Mouse (Mus musculus) forebrain, embryonic 13.5 days (tissue): Measurements from ENCODE around the gene Ank2. TPM values are rescaled to one million over a fixed set of nuclear protein-coding genes. Genes with fewer than 3 reads are reported as not detected.
"Not testable (repeated sequence)": the region's sequence is repeated elsewhere in the genome, so short reads cannot be mapped to it uniquely, and the experiment has no call there.

Experiments
- ATAC-seq: fragments of 200-750 bp; cut with Nextera tagmentation; 2 replicates; pipeline ENCODE4 v1.8.0; 2017
- H3K27ac ChIP-seq: fragments of 300-500 bp; sonication (generic); 2 replicates; pipeline ENCODE4 v1.5.1; 2015; ENCODE audit warnings: inconsistent platforms, mild to moderate bottlenecking, moderate library complexity
- H3K27me3 ChIP-seq: fragments of 300-500 bp; sonication (generic); 2 replicates; pipeline ENCODE4 v1.6.1; 2015; ENCODE audit warnings: mild to moderate bottlenecking, inconsistent platforms
- H3K36me3 ChIP-seq: fragments of 300-500 bp; sonication (generic); 2 replicates; pipeline ENCODE4 v1.6.1; 2015; ENCODE audit warnings: mild to moderate bottlenecking, inconsistent platforms; ENCODE audit not compliant: poor library complexity, severe bottlenecking
- H3K4me1 ChIP-seq: fragments of 300-500 bp; sonication (generic); 2 replicates; pipeline ENCODE4 v1.6.1; 2015; ENCODE audit warnings: inconsistent platforms
- H3K4me2 ChIP-seq: fragments of 300-500 bp; sonication (generic); 2 replicates; pipeline ENCODE4 v1.6.1; 2015; ENCODE audit warnings: inconsistent platforms, mild to moderate bottlenecking, moderate library complexity
- H3K4me3 ChIP-seq: fragments of 300-500 bp; sonication (generic); 2 replicates; pipeline ENCODE4 v1.5.1; 2015; ENCODE audit warnings: mild to moderate bottlenecking, inconsistent platforms
- H3K9ac ChIP-seq: fragments of 300-500 bp; sonication (generic); 2 replicates; pipeline ENCODE4 v1.6.1; 2015; ENCODE audit warnings: mild to moderate bottlenecking, inconsistent platforms
- H3K9me3 ChIP-seq: fragments of 300-500 bp; sonication (generic); replicated peaks from 2 replicates; pipeline ENCODE4 v1.6.1; 2016; ENCODE audit warnings: inconsistent platforms
- WGBS: fragments of 180-500 bp; shearing (Covaris S2); methylation state at CpG from one replicate; pipeline ENCODE4 v1.1.7; 2015; 5-methylcytosine and 5-hydroxymethylcytosine counted together
- polyA plus RNA-seq: library from polyadenylated mRNA; unstranded; fragments of >200 nt; fragmentation: Nextera tagmentation; extraction: Ambion mirVana; gene quantifications from 2 replicates; pipeline ENCODE4 v1.2.1, GENCODE M21; 2015

The Ank2 gene
- polyA plus RNA-seq, 1 experiment from 2014 or later = 125 TPM

DNA sequence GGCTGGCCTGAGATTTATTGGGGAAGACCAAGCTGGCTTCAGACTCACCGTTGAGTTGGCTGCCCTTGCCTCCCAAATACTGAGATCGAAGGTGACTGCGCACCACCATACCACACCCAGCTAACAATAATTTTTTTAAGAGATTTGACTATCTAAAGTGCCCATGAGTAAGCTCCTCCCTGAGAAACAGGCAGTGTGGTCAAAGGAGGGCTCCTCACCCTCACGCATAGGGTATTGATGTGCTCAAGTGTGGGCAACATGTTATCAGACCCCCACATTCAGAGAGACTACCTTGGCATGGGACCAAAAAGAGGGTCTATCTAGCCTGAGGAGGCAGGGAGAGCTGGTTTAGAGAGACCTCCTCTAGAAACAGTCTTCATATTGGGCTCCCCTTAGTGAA lies 92.3 kb downstream of the Ank2 start:
- Histone ChIP-seq H3K27me3 (no peaks in the 10 kb centered on the region), H3K9ac (no peak overlapping the region), H3K4me2 (peak overlapping the region; percentile 75), H3K4me3 (peak overlapping the region; percentile 15), H3K4me1 (peaks cover 38% of the 10 kb centered on the region), H3K27ac (no peak overlapping the region), H3K36me3 (no peaks in the 10 kb centered on the region), H3K9me3 (no peaks in the 10 kb centered on the region)
- 92% methylated on average over 4 of the region's 4 CpGs for WGBS
- no peak for ATAC-seq

DNA sequence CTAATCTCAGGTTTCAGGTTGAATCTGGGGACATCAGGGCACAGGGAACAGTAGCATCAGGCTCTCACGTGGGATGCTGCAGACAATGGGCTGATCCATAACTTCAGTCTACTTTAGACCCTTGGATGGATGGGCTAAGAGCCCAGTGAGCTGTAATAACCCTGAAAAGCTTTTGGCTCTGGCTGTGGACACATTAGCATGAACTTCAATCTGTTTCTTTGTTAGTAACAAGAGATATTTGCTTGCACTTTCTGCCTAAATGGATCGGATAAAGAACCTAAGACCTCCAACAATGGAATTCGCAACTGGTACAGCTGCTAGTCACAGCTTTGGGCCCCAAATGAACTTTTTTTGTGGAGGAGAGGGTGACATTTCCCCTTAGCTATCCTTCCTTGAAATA lies 94.8 kb downstream of the Ank2 start:
- 18% methylated on average over 3 of the region's 3 CpGs for WGBS
- Histone ChIP-seq H3K4me3 (no peak overlapping the region), H3K36me3 (peaks cover 3% of the 10 kb centered on the region), H3K4me1 (peaks cover 44% of the 10 kb centered on the region), H3K9ac (no peak overlapping the region), H3K27me3 (no peaks in the 10 kb centered on the region), H3K27ac (peak overlapping the region; percentile 25; the same call in 1 of the 2 replicates), H3K9me3 (no peaks in the 10 kb centered on the region), H3K4me2 (peak overlapping the region; percentile 30)
- no peak for ATAC-seq

DNA sequence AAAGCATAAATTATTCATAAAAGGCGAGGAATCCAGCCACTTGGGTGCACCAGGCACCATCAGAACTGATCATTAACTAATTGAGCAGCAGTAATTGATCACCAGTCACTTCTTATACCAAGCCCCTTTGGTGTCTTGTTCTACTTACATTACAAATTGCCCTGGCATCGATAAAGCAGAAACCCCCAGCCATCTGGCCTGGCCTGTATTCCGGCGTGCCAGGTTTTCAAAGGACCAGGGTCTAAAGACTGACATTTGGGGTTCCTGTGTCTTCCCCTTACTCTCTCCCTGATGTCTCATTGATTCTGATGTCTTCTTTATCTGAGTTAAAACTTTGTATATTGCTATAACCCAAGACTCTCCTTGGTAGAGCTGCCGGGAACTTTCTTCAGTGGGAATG lies 98.2 kb downstream of the Ank2 start:
- Histone ChIP-seq H3K4me2 (no peak overlapping the region), H3K27me3 (no peaks in the 10 kb centered on the region), H3K9ac (no peak overlapping the region), H3K27ac (no peak overlapping the region), H3K4me1 (peaks cover 20% of the 10 kb centered on the region), H3K4me3 (no peak overlapping the region), H3K9me3 (no peaks in the 10 kb centered on the region), H3K36me3 (peaks cover 27% of the 10 kb centered on the region)
- ATAC-seq = no peak
- WGBS = 86% methylated on average over 5 of the region's 5 CpGs

DNA sequence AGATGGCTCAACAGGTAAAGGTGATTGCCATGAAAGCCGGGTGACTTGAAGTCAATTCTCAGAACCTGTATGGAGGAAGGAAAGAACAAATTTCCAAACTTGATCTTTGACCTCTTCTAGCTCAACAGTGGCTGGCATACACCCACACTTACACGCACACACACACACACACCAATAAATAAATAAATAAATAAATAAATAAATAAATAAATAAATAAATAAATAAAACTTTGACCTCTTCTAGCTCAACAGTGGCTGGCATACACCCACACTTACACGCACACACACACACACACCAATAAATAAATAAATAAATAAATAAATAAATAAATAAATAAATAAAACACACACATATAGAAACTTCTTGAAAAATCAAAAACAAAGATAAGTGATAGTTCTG lies 98.7 kb downstream of the Ank2 start:
- not testable (repeated sequence) for H3K4me3 ChIP-seq, H3K27ac ChIP-seq, H3K9me3 ChIP-seq, H3K27me3 ChIP-seq, H3K9ac ChIP-seq, H3K4me2 ChIP-seq
- Histone ChIP-seq H3K36me3 (peaks cover 27% of the 10 kb centered on the region), H3K4me1 (peaks cover 20% of the 10 kb centered on the region)
- 97% methylated on average over 3 of the region's 3 CpGs for WGBS
- ATAC-seq = 0 out of 2 replicates have a peak, but pooled peaks have one; percentile 20

DNA sequence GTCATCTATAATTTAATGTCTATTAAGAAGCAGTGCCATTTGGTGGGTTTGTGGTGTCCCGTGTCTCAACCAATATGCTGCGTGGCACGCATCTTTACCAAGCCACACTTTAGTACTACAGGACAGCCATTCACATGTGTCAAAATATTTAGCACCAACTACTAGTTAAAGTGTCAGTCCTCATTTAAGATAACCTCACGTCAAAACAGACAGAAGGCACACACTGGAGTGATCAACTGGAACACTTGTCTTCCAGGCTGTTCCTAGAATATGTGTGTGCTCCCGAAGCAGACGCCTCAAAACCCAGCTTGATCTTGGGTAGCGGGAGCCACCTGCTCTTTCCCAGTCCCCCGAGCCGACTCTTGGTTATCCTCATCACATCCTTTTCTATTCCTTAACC lies 101.4 kb downstream of the Ank2 start:
- Histone ChIP-seq H3K27ac (no peak overlapping the region), H3K9ac (no peak overlapping the region), H3K4me2 (no peak overlapping the region), H3K27me3 (no peaks in the 10 kb centered on the region), H3K4me1 (peaks cover 8% of the 10 kb centered on the region; the same call in 1 of the 2 replicates), H3K9me3 (no peaks in the 10 kb centered on the region), H3K36me3 (peaks cover 27% of the 10 kb centered on the region), H3K4me3 (no peak overlapping the region)
- ATAC-seq = peak; percentile 68
- WGBS = 88% methylated on average over 9 of the region's 9 CpGs

DNA sequence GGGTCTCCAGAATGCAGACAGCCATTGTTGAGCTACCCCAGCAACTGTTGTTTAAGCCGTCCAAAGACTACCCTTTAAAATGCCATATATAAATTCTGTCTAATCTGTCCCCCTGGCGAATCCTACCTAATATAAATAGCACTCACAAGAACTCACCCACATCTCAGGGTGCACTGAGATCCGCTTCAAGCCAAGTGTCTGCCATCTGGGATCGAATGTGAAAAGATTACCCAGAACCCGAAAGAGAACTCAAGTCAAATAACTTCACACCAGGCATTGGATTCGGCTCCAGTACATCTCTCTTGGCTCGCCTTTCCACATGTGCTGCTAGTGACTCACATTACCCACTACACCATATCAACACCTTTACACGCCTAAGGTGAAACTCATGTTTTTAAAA lies 103.9 kb downstream of the Ank2 start:
- H3K4me1 ChIP-seq = no peaks in the 10 kb centered on the region
- H3K27me3 ChIP-seq = no peaks in the 10 kb centered on the region
- no peak overlapping the region for H3K9ac ChIP-seq
- no peak overlapping the region for H3K4me3 ChIP-seq
- H3K4me2 ChIP-seq = no peak overlapping the region
- 93% methylated on average over 8 of the region's 8 CpGs for WGBS
- H3K9me3 ChIP-seq = no peaks in the 10 kb centered on the region
- H3K27ac ChIP-seq = no peak overlapping the region
- no peak for ATAC-seq
- peaks cover 27% of the 10 kb centered on the region for H3K36me3 ChIP-seq

DNA sequence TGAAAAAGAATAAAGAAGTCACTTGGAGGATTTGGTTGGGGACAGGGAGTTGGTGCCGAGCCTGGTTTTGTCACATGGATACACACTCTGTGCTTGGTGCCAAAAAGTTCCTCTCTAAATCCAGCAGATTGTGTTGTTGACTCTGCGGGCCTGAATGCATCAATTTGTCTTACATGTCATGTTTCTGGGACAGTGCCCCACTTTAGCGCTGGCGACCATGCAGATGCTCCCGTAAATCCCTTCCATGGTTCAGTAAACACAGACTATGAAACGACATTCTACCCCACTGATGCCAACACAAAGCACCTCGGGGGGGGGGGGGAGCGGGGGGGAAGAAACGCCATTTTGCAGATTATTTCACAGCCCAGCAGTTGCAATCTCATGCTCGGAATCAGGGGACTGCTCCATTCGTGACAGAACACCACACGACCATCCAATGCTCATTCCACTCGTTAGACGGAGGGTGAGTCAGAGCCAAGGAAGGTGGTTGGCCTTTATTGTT lies 112.1 kb downstream of the Ank2 start:
- H3K36me3 ChIP-seq = peaks cover 5% of the 10 kb centered on the region; the same call in 1 of the 2 replicates
- H3K27me3 ChIP-seq = no peaks in the 10 kb centered on the region
- H3K4me1 ChIP-seq = peaks cover 15% of the 10 kb centered on the region; the same call in 1 of the 2 replicates
- peak overlapping the region; percentile 22; the same call in 1 of the 2 replicates for H3K4me2 ChIP-seq
- peak; percentile 93 for ATAC-seq
- WGBS = 14% methylated on average over 14 of the region's 14 CpGs
- no peaks in the 10 kb centered on the region for H3K9me3 ChIP-seq
- H3K9ac ChIP-seq = no peak overlapping the region
- H3K4me3 ChIP-seq = no peak overlapping the region
- peak overlapping the region; percentile 40 for H3K27ac ChIP-seq

DNA sequence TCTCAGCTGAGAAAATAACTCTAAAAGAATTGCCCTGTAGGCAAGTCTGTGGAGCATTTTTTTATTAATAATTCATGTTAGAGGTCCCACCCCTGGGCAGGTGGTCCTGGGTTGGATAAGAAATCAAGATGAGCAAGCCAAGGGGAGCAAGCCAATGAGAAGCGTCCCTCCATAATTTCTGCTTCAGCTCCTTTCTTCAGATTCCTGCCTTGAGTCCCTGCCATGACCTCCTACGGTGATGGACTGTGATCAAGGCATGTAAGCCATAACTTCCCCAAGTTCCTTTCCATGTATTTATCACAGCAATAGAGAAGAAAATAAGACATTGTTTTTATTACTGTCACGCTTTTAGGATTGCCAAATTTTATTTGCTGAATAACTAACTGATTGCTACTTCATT lies 115.9 kb downstream of the Ank2 start:
- no peaks in the 10 kb centered on the region; the same call in 1 of the 2 replicates for H3K36me3 ChIP-seq
- H3K4me3 ChIP-seq = no peak overlapping the region
- no peak overlapping the region for H3K27ac ChIP-seq
- H3K4me1 ChIP-seq = peaks cover 15% of the 10 kb centered on the region; the same call in 1 of the 2 replicates
- H3K4me2 ChIP-seq = no peak overlapping the region
- WGBS = 99% methylated on average over 3 of the region's 3 CpGs
- no peaks in the 10 kb centered on the region for H3K9me3 ChIP-seq
- no peak overlapping the region for H3K9ac ChIP-seq
- no peak for ATAC-seq
- no peaks in the 10 kb centered on the region for H3K27me3 ChIP-seq

DNA sequence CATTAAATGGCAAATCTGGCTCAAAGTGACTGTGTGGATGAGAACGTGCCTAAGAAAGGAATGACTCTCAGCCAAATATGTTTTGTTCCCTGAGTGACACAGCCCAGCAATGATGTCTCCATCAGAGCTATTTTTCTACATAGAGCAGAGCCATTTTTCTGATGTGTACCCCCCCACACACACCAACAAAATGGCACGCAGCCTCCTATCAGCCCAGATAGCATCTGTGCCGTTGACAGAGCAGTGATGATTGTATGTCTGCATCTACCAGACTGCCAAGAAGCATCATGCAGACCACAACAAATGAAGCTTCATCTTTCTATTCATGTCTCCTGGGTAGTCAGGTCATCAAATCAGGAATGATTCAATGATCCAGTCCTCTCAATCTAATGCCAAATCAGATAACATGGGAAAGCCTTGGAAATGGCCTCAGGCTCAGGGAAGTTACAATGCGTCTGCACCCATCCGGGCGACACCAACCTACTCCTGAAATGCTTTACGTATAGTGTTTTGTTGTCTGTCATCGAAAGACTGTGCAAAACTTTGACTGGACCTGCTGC lies 122.2 kb downstream of the Ank2 start:
- H3K36me3 ChIP-seq = no peaks in the 10 kb centered on the region
- H3K4me1 ChIP-seq = peaks cover 22% of the 10 kb centered on the region
- H3K9me3 ChIP-seq = no peaks in the 10 kb centered on the region
- peak; percentile 66; the same call in 1 of the 2 replicates for ATAC-seq
- H3K9ac ChIP-seq = no peak overlapping the region
- H3K4me2 ChIP-seq = no peak overlapping the region
- H3K27ac ChIP-seq = no peak overlapping the region
- H3K27me3 ChIP-seq = no peaks in the 10 kb centered on the region
- H3K4me3 ChIP-seq = no peak overlapping the region
- WGBS = 74% methylated on average over 8 of the region's 8 CpGs

DNA sequence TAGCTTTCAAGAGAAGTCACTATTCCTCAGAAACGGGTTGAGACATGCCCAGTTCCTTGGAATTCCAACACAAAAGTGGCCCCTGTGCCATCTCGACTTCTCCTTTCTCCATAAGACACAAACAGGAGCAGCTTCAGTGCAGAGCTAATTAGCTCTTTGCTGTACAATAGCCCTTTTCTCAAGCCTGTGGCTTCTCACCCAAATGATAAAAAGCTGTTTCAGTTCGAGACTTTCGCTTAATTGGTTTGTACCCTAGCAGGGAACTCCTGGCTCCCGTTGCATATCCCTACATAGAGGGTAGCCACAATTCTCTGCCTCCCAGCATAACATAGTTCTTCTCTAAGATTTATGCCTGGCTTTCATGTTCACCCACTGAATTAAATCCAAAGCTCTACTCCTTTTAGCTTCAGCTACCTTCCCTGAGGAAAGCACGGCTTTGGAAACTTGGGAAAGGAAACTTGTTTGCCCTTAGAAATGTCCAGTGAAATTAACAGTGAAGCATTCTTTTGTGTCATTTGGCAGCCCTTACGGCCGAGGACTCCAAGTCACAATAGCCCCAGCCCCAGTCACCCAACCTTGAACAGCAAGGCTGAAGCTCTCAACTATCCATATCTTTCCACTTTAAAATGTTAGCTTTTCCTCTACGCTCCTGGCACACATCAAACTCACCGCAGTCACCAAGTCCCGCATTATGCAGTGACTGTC lies 123.0 kb downstream of the Ank2 start:
- Histone ChIP-seq H3K4me1 (peaks cover 22% of the 10 kb centered on the region), H3K4me2 (peak overlapping the region; percentile 35), H3K36me3 (no peaks in the 10 kb centered on the region), H3K27me3 (no peaks in the 10 kb centered on the region), H3K9me3 (no peaks in the 10 kb centered on the region), H3K9ac (no peak overlapping the region), H3K27ac (peak overlapping the region; percentile 16; the same call in 1 of the 2 replicates), H3K4me3 (no peak overlapping the region)
- peak; percentile 46; the same call in 1 of the 2 replicates for ATAC-seq
- WGBS = 16% methylated on average over 11 of the region's 11 CpGs

DNA sequence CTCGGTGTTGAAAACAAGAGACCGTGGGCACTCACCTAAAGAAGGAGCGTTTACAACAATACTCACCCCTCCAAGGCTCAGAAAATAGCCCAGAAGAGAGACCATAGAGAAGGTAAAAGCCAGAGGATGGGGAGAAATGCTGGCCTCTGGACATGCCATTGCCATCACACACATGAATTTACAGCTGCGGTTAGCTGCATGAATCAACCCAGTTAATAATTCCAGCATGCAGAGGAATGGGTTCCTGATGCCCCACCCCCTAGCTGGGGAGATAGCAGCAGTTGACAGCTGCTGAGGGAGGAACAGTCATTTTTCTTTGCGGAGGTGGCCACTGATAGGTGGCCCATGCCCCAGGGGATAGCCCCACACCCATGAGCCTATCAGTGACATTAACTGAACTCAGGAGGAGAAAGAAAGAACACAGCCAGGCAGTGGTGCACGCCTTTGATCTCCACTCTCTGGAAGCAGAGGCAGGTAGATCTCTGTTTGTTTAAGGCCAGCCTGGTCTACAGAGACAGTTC lies 124.9 kb downstream of the Ank2 start:
- no peak for ATAC-seq
- WGBS = 89% methylated on average over 6 of the region's 6 CpGs
- peaks cover 22% of the 10 kb centered on the region for H3K4me1 ChIP-seq
- H3K9me3 ChIP-seq = no peaks in the 10 kb centered on the region
- no peak overlapping the region for H3K4me2 ChIP-seq
- H3K27me3 ChIP-seq = no peaks in the 10 kb centered on the region
- no peak overlapping the region for H3K4me3 ChIP-seq
- H3K9ac ChIP-seq = no peak overlapping the region
- no peaks in the 10 kb centered on the region for H3K36me3 ChIP-seq
- H3K27ac ChIP-seq = no peak overlapping the region

DNA sequence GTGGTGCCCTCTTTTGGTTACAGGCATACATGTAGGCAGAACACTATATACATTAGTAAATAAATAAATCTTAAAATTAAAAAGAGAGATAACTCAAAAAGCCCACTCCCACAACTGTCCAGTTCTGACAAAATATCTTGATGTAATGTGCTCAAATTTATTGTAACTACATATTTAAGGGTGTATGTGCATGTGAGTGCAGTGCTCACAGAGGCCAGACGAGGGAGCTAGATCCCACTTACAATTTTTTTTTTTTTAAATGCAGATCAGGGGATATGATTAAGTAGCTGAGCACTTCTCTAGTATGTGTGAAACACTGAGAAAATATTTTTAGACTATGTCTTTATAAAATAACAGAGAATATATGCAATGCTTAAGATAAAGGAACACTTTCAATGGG lies 127.4 kb downstream of the Ank2 start:
- ATAC-seq = no peak
- H3K36me3 ChIP-seq = no peaks in the 10 kb centered on the region
- H3K4me1 ChIP-seq = peaks cover 19% of the 10 kb centered on the region
- H3K27ac ChIP-seq = no peak overlapping the region
- no peak overlapping the region for H3K9ac ChIP-seq
- H3K27me3 ChIP-seq = no peaks in the 10 kb centered on the region
- 98% methylated on average over 1 of the region's 1 CpGs for WGBS
- no peak overlapping the region for H3K4me3 ChIP-seq
- no peaks in the 10 kb centered on the region for H3K9me3 ChIP-seq
- H3K4me2 ChIP-seq = no peak overlapping the region
